Mouse (Mus musculus) embryonic facial prominence, embryonic 14.5 days (tissue): Measurements from ENCODE around the gene Zfp598. TPM values are rescaled to one million over a fixed set of nuclear protein-coding genes. Genes with fewer than 3 reads are reported as not detected.
"Not testable (repeated sequence)": the region's sequence is repeated elsewhere in the genome, so short reads cannot be mapped to it uniquely, and the experiment has no call there.

Experiments
- ATAC-seq: fragments of 200-750 bp; cut with Nextera tagmentation; 2 replicates; pipeline ENCODE4 v1.8.0; 2017; ENCODE audit warnings: low read depth, moderate number of reproducible peaks, moderate TSS enrichment
- DNase-seq: peaks from one replicate; pipeline ENCODE4 v3.0.0-alpha.2; 2015; ENCODE audit warnings: low spot score
- H3K27ac ChIP-seq: fragments of 300-500 bp; sonication (generic); replicated peaks from 2 replicates; pipeline ENCODE4 v1.5.1; 2014; ENCODE audit warnings: low read depth, mild to moderate bottlenecking, low read length, moderate library complexity
- H3K27me3 ChIP-seq: fragments of 300-500 bp; sonication (generic); replicated peaks from 2 replicates; pipeline ENCODE4 v1.6.1; 2014; ENCODE audit warnings: low read length; ENCODE audit not compliant: control insufficient read depth, insufficient read depth
- H3K36me3 ChIP-seq: fragments of 300-500 bp; sonication (generic); 2 replicates; pipeline ENCODE4 v1.6.1; 2014; ENCODE audit warnings: low read length, mixed read lengths; ENCODE audit not compliant: control insufficient read depth, insufficient read depth
- H3K4me1 ChIP-seq: fragments of 300-500 bp; sonication (generic); 2 replicates; pipeline ENCODE4 v1.6.1; 2014; ENCODE audit warnings: antibody characterized with exemption, low read length; ENCODE audit not compliant: control insufficient read depth, insufficient read depth
- H3K4me2 ChIP-seq: fragments of 300-500 bp; sonication (generic); 2 replicates; pipeline ENCODE4 v1.6.1; 2014; ENCODE audit warnings: low read depth, mild to moderate bottlenecking, low read length, moderate library complexity, mixed read lengths
- H3K4me3 ChIP-seq: fragments of 300-500 bp; sonication (generic); 2 replicates; pipeline ENCODE4 v1.5.1; 2014; ENCODE audit warnings: low read depth, mild to moderate bottlenecking, low read length
- H3K9ac ChIP-seq: fragments of 300-500 bp; sonication (generic); 2 replicates; pipeline ENCODE4 v1.6.1; 2014; ENCODE audit warnings: low read depth, mild to moderate bottlenecking, low read length, moderate library complexity, mixed read lengths
- H3K9me3 ChIP-seq: fragments of 300-500 bp; sonication (generic); 2 replicates; pipeline ENCODE4 v1.6.1; 2016; ENCODE audit warnings: low read length; ENCODE audit not compliant: control insufficient read depth
- whole genome bisulfite sequencing: fragments of 180-500 bp; shearing (Covaris S2); extraction: QIAGEN DNeasy Blood & Tissue Kit; methylation state at CpG from one replicate; pipeline ENCODE4 v1.1.7; 2014; 5-methylcytosine and 5-hydroxymethylcytosine counted together
- polyA plus RNA-seq: library from polyadenylated mRNA; unstranded; fragments of >200 nt; fragmentation: Nextera tagmentation; extraction: Ambion mirVana; gene quantifications from 2 replicates; pipeline ENCODE4 v1.2.1, GENCODE M21; 2014

Gene Zfp598
- polyA plus RNA-seq, 1 experiment from 2014 or later = 25.2 TPM

DNA sequence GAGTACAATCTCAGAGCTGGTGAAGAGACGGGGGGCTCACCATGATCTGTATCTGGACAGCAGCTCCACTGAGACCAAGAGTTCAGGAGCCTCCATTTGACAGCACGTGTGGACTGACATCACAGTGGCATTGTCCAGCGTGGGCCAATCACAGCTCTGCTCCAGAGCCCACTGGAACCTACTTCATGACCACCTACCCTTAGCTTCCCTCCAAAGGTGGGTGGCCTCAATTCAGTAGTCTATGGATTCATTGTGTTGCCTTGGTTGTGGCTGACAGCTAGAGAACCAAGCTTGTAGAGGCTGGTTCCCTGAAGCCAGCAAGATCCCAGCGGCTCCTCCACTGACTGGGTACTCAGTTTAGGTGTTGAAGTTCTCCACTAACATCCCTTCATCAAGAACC lies 48.5 kb downstream of the Zfp598 start, which contains the start of the genes Rnf151 and Rps2:
Gene Rnf151 (minus strand): TSS at position 121 of the 400 bp plus-strand sequence.
Gene Rps2 (plus strand): TSS at position 174 of the 400 bp plus-strand sequence.
- Histone ChIP-seq H3K9me3 (no peaks in the 10 kb centered on the region), H3K27me3 (no peaks in the 10 kb centered on the region), H3K4me1 (peaks cover 11% of the 10 kb centered on the region), H3K4me2 (peak within 1 kb of the TSS; percentile 59), H3K9ac (peak within 1 kb of the TSS; percentile 96), H3K27ac (no peak within 1 kb of the TSS), H3K36me3 (peaks cover 40% of the 10 kb centered on the region), H3K4me3 (peak within 1 kb of the TSS; percentile 91)
- ATAC-seq = no peak
- whole genome bisulfite sequencing = 81% methylated on average over 4 of the region's 4 CpGs
- no peak for DNase-seq

DNA sequence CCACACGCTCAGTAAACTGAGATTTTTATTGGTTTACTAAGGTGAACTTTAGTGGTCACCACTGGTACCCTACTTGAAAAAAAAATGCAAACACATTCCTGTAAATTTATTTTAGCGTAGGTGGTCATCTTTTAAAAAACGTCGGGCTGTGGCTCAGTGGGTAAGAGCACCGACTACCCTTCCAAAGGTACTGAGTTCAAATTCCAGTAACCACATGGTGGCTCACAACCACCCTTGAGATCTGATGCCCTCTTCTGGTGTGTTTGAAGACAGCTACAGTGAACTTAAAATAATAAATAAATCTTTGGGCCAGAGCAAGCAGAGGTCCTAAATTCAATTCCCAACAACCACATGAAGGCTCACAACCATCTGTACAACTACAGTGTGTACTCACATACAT lies 49.5 kb downstream of the Zfp598 start:
- Histone ChIP-seq H3K4me2 (peak overlapping the region; percentile 59), H3K4me3 (peak overlapping the region; percentile 91), H3K9ac (peak overlapping the region; percentile 96), H3K36me3 (peaks cover 40% of the 10 kb centered on the region), H3K4me1 (peaks cover 15% of the 10 kb centered on the region)
- not testable (repeated sequence) for H3K27ac ChIP-seq, H3K27me3 ChIP-seq, ATAC-seq, H3K9me3 ChIP-seq, DNase-seq
- WGBS = 64% methylated on average over 5 of the region's 5 CpGs

DNA sequence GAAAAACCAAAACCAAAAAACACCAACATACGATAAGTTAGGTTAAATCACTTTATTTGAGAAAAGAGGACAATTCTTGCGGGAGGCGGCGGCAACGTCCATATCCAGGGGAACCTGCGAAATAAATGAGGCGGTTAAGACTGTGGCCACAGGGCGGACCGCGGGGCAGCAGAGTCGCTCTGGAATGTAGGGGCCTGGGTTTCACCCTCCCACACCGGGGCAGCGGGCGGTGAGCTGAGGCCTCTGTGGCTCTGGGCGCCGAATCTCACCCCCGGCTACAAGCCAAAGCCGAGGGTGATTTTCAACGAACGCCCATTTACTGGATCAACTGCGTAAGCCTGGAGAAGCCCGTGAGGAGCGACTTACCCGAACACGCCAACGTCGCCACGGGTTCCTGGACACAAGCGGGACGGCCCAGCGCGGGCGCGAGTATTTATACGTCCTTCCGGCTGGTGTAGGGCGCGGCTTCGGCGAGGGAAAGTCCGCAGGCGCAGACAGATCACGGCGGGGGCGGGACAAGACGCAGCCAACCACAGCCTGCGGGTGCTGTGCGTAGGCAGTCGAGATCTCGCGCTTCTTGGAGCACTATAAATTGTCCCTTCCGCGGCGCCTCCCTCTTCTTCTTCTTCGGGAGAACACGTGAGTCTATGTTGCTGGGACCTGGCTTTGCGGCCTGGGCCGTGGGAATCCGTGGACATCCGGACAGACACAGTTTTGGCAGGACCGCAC lies 50.2 kb downstream of the Zfp598 start:
- H3K4me2 ChIP-seq = peak overlapping the region; percentile 81
- WGBS = under 1% methylated on average over 49 of the region's 61 CpGs

DNA sequence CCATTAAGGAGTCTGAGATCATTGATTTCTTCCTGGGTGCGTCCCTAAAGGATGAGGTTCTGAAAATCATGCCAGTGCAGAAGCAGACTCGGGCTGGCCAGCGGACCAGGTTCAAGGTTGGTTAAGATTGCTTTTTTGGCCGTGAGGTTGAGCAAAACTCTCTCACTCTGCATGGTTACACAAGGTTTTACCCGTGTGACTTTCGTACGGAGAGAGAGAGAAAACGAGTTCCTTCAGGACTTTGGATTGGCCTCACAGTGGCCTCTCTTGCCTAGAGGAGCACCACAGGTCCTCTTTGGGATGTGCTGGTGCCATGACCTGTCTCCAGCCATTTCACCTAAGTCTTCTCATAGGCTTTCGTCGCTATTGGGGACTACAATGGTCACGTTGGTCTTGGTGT lies 51.1 kb downstream of the Zfp598 start:
- under 1% methylated on average over 10 of the region's 11 CpGs for WGBS

More for the DNA sequence above, 50.2 kb downstream of the Zfp598 start:
- Histone ChIP-seq H3K9me3 (no peaks in the 10 kb centered on the region), H3K4me3 (peak overlapping the region; percentile 91), H3K9ac (peak overlapping the region; percentile 96), H3K27ac (peak overlapping the region; percentile 87), H3K4me1 (peaks cover 15% of the 10 kb centered on the region), H3K36me3 (peaks cover 40% of the 10 kb centered on the region), H3K27me3 (no peaks in the 10 kb centered on the region)
- peak; percentile 99 for DNase-seq
- ATAC-seq = peak; percentile 99

DNA sequence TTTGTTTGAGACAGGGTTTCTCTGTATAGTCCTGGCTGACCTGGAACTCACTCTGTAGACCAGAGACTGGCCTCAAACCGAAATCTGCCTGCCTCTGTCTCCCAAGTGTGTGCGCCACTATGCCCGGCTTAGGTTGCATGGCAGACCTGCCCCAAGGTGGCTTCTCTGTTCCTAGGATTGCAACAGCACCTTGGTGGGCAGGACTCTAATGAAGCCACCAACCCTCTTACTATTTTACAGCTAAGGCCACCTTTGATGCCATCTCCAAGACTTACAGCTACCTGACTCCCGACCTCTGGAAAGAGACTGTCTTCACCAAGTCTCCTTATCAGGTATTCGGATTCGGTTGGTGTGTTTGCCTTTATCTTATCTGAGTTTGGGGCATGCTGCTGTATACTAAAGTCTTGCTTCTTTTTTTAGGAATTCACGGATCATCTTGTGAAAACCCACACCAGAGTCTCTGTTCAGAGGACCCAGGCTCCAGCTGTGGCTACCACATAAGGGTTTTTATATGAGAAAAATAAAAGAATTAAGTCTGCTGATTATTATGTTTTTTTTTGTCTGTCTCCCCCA lies 52.0 kb downstream of the Zfp598 start:
- not testable (repeated sequence) for ATAC-seq, H3K27me3 ChIP-seq, H3K9me3 ChIP-seq, DNase-seq
- H3K4me3 ChIP-seq = peak overlapping the region; percentile 91
- peak overlapping the region; percentile 57 for H3K9ac ChIP-seq
- peak overlapping the region; percentile 81 for H3K4me2 ChIP-seq
- peaks cover 15% of the 10 kb centered on the region for H3K4me1 ChIP-seq
- H3K27ac ChIP-seq = peak overlapping the region; percentile 15; the same call in 1 of the 2 replicates
- peaks cover 30% of the 10 kb centered on the region for H3K36me3 ChIP-seq
- WGBS = 56% methylated on average over 7 of the region's 7 CpGs

More for the DNA sequence above, 51.1 kb downstream of the Zfp598 start:
- peak overlapping the region; percentile 81 for H3K4me2 ChIP-seq
- peaks cover 37% of the 10 kb centered on the region for H3K36me3 ChIP-seq
- not testable (repeated sequence) for ATAC-seq, DNase-seq, H3K27me3 ChIP-seq, H3K9me3 ChIP-seq
- peaks cover 15% of the 10 kb centered on the region for H3K4me1 ChIP-seq
- peak overlapping the region; percentile 91 for H3K4me3 ChIP-seq
- H3K27ac ChIP-seq = peak overlapping the region; percentile 87; the same call in 1 of the 2 replicates
- H3K9ac ChIP-seq = peak overlapping the region; percentile 96

DNA sequence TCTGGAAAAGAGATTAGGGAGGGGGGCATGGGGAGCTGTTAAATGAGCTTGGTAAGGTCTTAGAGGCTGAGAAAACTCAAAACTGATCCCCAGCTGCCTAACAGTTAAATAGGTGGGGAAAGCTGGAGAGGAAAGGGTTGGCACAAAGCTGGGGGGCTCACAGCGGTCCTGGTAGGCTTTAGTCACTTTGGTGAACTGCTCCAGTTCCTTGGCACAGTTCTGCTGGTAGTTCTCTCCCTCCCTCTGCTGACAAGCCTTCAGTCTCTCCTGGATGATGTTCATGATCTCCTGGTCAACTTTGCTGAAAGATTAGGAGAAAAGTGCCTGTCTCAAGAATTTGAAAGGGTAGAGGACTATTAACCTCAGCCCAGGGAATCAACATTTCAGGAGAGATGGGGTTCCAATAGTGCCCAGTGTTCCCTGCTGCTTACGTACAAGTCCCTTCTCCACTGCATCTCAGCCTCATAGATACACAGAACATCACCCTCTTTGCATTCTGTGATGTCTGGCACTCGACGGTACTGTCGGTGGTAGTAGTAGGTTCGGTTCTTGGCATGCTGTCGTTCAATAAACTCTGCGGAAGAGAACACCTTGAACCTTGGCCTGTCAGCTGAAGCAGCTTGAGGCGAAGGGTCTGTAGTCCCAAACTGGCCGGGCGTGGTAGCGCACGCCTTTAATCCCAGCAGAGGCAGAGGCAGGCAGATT lies 52.9 kb downstream of the Zfp598 start:
- ATAC-seq = no peak
- Histone ChIP-seq H3K4me2 (peak overlapping the region; percentile 75), H3K27ac (no peak overlapping the region), H3K4me3 (peak overlapping the region; percentile 70; the same call in 1 of the 2 replicates), H3K9me3 (no peaks in the 10 kb centered on the region), H3K36me3 (peaks cover 26% of the 10 kb centered on the region), H3K4me1 (peaks cover 15% of the 10 kb centered on the region), H3K27me3 (no peaks in the 10 kb centered on the region), H3K9ac (peak overlapping the region; percentile 14)
- WGBS = 28% methylated on average over 13 of the region's 13 CpGs
- DNase-seq = no peak

DNA sequence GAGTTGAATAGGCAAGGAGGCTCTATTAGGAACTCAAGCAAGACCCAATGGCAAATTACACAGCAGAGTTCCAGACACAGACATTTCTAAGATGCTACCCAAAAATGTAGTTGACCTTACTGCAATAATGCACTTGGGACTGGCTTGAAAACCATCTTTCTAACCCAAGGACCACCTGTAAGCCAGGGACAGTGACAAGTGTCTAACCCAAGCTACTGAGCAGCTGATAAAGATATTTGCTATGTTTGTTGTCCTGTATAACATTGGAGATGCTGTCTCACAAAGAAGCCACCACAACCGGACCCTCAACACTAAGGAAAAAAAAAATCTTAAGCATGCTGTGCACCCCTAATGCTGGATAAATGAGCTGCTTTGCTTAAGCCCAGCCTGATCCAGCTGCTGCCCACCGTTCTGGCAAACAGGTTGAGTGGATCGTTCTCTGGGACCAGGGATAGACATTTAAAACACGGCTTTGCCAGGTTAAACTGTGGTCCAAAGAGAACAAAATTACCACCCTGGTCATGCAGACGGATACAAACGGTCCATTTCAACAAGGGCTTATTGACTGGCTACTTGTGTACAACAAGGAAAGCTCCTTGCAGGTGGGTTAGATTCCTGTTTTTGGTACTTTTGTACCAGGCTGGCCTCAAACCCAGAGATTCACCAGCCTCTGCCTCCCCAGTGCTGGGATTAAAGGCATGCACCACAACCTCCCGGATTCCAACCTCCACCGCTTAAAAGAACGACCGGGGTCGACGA lies 53.8 kb downstream of the Zfp598 start:
- DNase-seq (no peak), ATAC-seq (no peak)
- Histone ChIP-seq H3K27me3 (no peaks in the 10 kb centered on the region), H3K9me3 (no peaks in the 10 kb centered on the region), H3K4me1 (peaks cover 15% of the 10 kb centered on the region), H3K36me3 (peaks cover 25% of the 10 kb centered on the region), H3K4me2 (peak overlapping the region; percentile 75), H3K27ac (peak overlapping the region; percentile 74; the same call in 1 of the 2 replicates), H3K9ac (peak overlapping the region; percentile 89), H3K4me3 (peak overlapping the region; percentile 70)
- WGBS = 3% methylated on average over 12 of the region's 12 CpGs

DNA sequence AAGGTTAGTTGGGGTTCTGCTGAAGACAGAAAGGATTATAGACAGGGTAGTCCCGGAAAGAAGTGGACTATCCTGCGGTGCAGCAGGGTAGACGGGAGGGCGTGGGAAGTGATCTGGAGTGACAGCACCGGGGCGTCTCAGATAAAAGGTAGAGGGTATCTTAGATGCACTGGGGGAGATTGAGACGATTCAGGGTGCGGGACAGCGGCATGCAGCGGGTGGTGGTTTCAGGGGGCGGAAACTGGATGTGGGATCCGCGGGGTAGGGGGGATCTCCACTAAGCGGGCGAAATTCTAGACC lies 54.3 kb downstream of the Zfp598 start:
- Histone ChIP-seq H3K9me3 (no peaks in the 10 kb centered on the region), H3K4me1 (peaks cover 15% of the 10 kb centered on the region), H3K27me3 (no peaks in the 10 kb centered on the region), H3K4me2 (peak overlapping the region; percentile 75), H3K4me3 (peak overlapping the region; percentile 70), H3K9ac (peak overlapping the region; percentile 89), H3K27ac (peak overlapping the region; percentile 74), H3K36me3 (peaks cover 20% of the 10 kb centered on the region)
- WGBS = 0% methylated on average over 12 of the region's 15 CpGs
- ATAC-seq (peak; percentile 2; the same call in 1 of the 2 replicates), DNase-seq (peak; percentile 16)
